In genomic region chr12:21418083-21418482, GRCm38 (mm10) we compare ENCODE assay signal across 8 mouse cellular contexts. TPM values are rescaled to one million over a fixed set of nuclear protein-coding genes. Genes with fewer than 3 reads are reported as not detected.
A peak's percentile ranks its signal among the peaks of the same experiment; 100 is the strongest.
DNase-seq lines count a peak whose midpoint lies in the region; ATAC-seq lines count a peak whose summit lies in the region.

No protein-coding gene starts in this region.

- 11% methylated on average over 10 of the region's 10 CpGs for WGBS in liver, embryonic 16.5 days (ENCODE audit: insufficient replicate concordance)

- no peak for ATAC-seq in liver, embryonic 16.5 days (ENCODE audit: low read depth)

- no peaks in the 10 kb centered on the region; the same call in 1 of the 2 replicates for H3K9me3 ChIP-seq in liver, embryonic 16.5 days (replicated peaks; ENCODE audit: control insufficient read depth, low read length)

- peak overlapping the region; percentile 68 for H3K9ac ChIP-seq in liver, embryonic 16.5 days (ENCODE audit: low read depth, low read length)

- H3K4me1 ChIP-seq in liver, embryonic 16.5 days (ENCODE audit: control insufficient read depth, low read depth, low read length) = peaks cover 32% of the 10 kb centered on the region

- peak overlapping the region; percentile 98 for H3K27ac ChIP-seq in liver, embryonic 16.5 days (ENCODE audit: low read length)

- no peaks in the 10 kb centered on the region for H3K27me3 ChIP-seq in liver, embryonic 16.5 days (ENCODE audit: control insufficient read depth, insufficient read depth, low read depth, low read length)

- H3K4me2 ChIP-seq in liver, embryonic 16.5 days (ENCODE audit: low read depth, low read length) = peak overlapping the region; percentile 94

- peaks cover 16% of the 10 kb centered on the region for H3K36me3 ChIP-seq in liver, embryonic 16.5 days (ENCODE audit: control insufficient read depth, insufficient read depth)

- peak; percentile 12 to 40 for DNase-seq in cerebellum, postnatal 36 days
- no peak for DNase-seq in cerebellum, adult 9-10 months
- DNase-seq in urinary bladder, postnatal 14 days (ENCODE audit: low spot score) = peak; percentile 4
- DNase-seq in urinary bladder, postnatal 25 days (ENCODE audit: low spot score) = no peak
- DNase-seq in urinary bladder, adult 18-20 months (ENCODE audit: low spot score in 2 of 2) = no peak
- DNase-seq in retina, postnatal 1 day = no peak
- no peak for DNase-seq in frontal cortex, adult 2 months (ENCODE audit: extremely low spot score in 1 of 2, low spot score in 1 of 2)

- H3K4me3 ChIP-seq in liver, embryonic 16.5 days (ENCODE audit: low read depth, low read length) = peak overlapping the region; percentile 88

RNA-seq across cellular contexts. Expression of gene Ywhaq, which starts 0.6 kb away (rescaled TPM):
- polyA plus RNA-seq in liver, embryonic 16.5 days (2015; fragmentation: Nextera tagmentation; extraction: Ambion mirVana) = 161 and 182 TPM in 2 replicates
- polyA plus RNA-seq in frontal cortex, adult 2 months (2012; rRNA removed) = 295 and 315 TPM in 2 replicates

RNA-seq across cellular contexts. Expression of gene Adam17, which starts 44.7 kb away (rescaled TPM):
- polyA plus RNA-seq in liver, embryonic 16.5 days (2015; fragmentation: Nextera tagmentation; extraction: Ambion mirVana) = 15.8 and 16.3 TPM in 2 replicates
- polyA plus RNA-seq in frontal cortex, adult 2 months (2012; rRNA removed) = 16.9 and 20.2 TPM in 2 replicates

Comparison
In these comparisons a context has a peak if more than half of its experiments do, and no peak if none do; other contexts are left out.
1. DNase-seq: peak in cerebellum, postnatal 36 days (2 of 2) and urinary bladder, postnatal 14 days (single experiment); none in cerebellum, adult 9-10 months (single experiment), urinary bladder, postnatal 25 days (single experiment), urinary bladder, adult 18-20 months (0 of 2), retina, postnatal 1 day (single experiment) and frontal cortex, adult 2 months (0 of 2).